Mouse (Mus musculus) MEL (cell line): ENCODE data around the gene Adamts10. TPM values are rescaled to one million over a fixed set of nuclear protein-coding genes. Genes with fewer than 3 reads are reported as not detected.

Source experiments
- DNase-seq: peaks from one replicate; pipeline ENCODE4 v3.0.0; 2011; ENCODE audit warnings: low read depth, low spot score
- H3K27ac ChIP-seq: 2 replicates; pipeline ENCODE4 v1.5.1; 2012; ENCODE audit warnings: low read depth, mild to moderate bottlenecking, control low read depth, low read length, moderate library complexity; ENCODE audit not compliant: control insufficient read depth
- H3K27me3 ChIP-seq, 2 experiments: fragments of 150-350 bp in 1 of 2; sonication (generic) in 1 of 2; 2 replicates each; pipeline ENCODE4 v1.6.1; 2012; ENCODE audit warnings: low read length in 2 of 2, mild to moderate bottlenecking in 2 of 2, improper control_type of control experiment in 1 of 2, moderate library complexity in 1 of 2; ENCODE audit not compliant: insufficient read depth in 2 of 2, control insufficient read depth in 1 of 2
- H3K36me3 ChIP-seq, 2 experiments: 2 replicates each; pipeline ENCODE4 v1.6.1; 2012 to 2014; ENCODE audit warnings: low read length in 2 of 2, improper control_type of control experiment in 1 of 2, inconsistent platforms in 1 of 2, mild to moderate bottlenecking in 1 of 2; ENCODE audit not compliant: insufficient read depth in 2 of 2, control insufficient read depth in 1 of 2
- H3K4me1 ChIP-seq, 2 experiments: fragments of 150-350 bp in 1 of 2; sonication (generic) in 1 of 2; 2 replicates each; pipeline ENCODE4 v1.6.1; 2012; ENCODE audit warnings: low read length in 2 of 2, improper control_type of control experiment in 1 of 2, mild to moderate bottlenecking in 1 of 2; ENCODE audit not compliant: insufficient read depth in 2 of 2, control insufficient read depth in 1 of 2
- H3K4me3 ChIP-seq, 2 experiments: fragments of 150-350 bp in 1 of 2; sonication (generic) in 1 of 2; 2 replicates each; pipeline ENCODE4 v1.5.1; 2012; ENCODE audit warnings: low read depth in 2 of 2, low read length in 2 of 2, mild to moderate bottlenecking in 2 of 2, moderate library complexity in 2 of 2, control low read depth in 1 of 2, improper control_type of control experiment in 1 of 2; ENCODE audit not compliant: control insufficient read depth in 1 of 2, insufficient read depth in 1 of 2
- H3K79me2 ChIP-seq: 2 replicates; pipeline ENCODE4 v1.6.1; 2012; ENCODE audit warnings: mild to moderate bottlenecking, low read length, moderate library complexity; ENCODE audit not compliant: control insufficient read depth, poor library complexity, insufficient read depth
- H3K9ac ChIP-seq: 2 replicates; pipeline ENCODE4 v1.6.1; 2012; ENCODE audit warnings: low read depth, mild to moderate bottlenecking, control low read depth, low read length, moderate library complexity; ENCODE audit not compliant: control insufficient read depth, poor library complexity, severe bottlenecking
- H3K9me3 ChIP-seq: fragments of 150-350 bp; sonication (generic); replicated peaks from 2 replicates; pipeline ENCODE4 v1.6.1; 2012; ENCODE audit warnings: mild to moderate bottlenecking, low read length, improper control_type of control experiment, moderate library complexity; ENCODE audit not compliant: insufficient read depth
- CHD1 ChIP-seq: IDR thresholded peaks from 2 replicates; pipeline ENCODE4 v1.6.1; 2012; ENCODE audit warnings: low read depth, mild to moderate bottlenecking, inconsistent platforms, low read length, improper control_type of control experiment
- CTCF ChIP-seq, 3 experiments: IDR thresholded peaks in 2 of 3; conservative IDR thresholded peaks in 1 of 3; 2 replicates each; pipeline ENCODE4 v1.5.1; 2011 to 2012; ENCODE audit warnings: low read length in 3 of 3, low read depth in 2 of 3, mild to moderate bottlenecking in 2 of 3, improper control_type of control experiment in 1 of 3, inconsistent platforms in 1 of 3, mixed read lengths in 1 of 3, moderate library complexity in 1 of 3; ENCODE audit not compliant: control insufficient read depth in 1 of 3, insufficient read depth in 1 of 3, poor library complexity in 1 of 3, severe bottlenecking in 1 of 3
- EP300 ChIP-seq, 2 experiments: IDR thresholded peaks; 2 replicates each; pipeline ENCODE4 v1.6.1; 2011; ENCODE audit warnings: improper control_type of control experiment in 2 of 2, low read length in 2 of 2, low read depth in 1 of 2, mild to moderate bottlenecking in 1 of 2
- ETS1 ChIP-seq: IDR thresholded peaks from 2 replicates; pipeline ENCODE4 v1.6.1; 2012; ENCODE audit warnings: low read depth, mild to moderate bottlenecking, inconsistent platforms, low read length, improper control_type of control experiment, moderate library complexity
- HCFC1 ChIP-seq: IDR thresholded peaks from 2 replicates; pipeline ENCODE4 v1.6.1; 2012; ENCODE audit warnings: low read depth, mild to moderate bottlenecking, inconsistent platforms, low read length, improper control_type of control experiment, moderate library complexity
- JUND ChIP-seq: IDR thresholded peaks from 2 replicates; pipeline ENCODE4 v1.6.1; 2011; ENCODE audit warnings: low read depth, mild to moderate bottlenecking, improper control_type of control experiment, low read length
- KAT2A ChIP-seq: conservative IDR thresholded peaks from 2 replicates; pipeline ENCODE4 v1.6.1; 2012; ENCODE audit warnings: low read depth, low read length, improper control_type of control experiment, inconsistent platforms
- MAFK ChIP-seq: IDR thresholded peaks from 2 replicates; pipeline ENCODE4 v1.6.1; 2011; ENCODE audit warnings: low read depth, mild to moderate bottlenecking, low read length, improper control_type of control experiment, borderline replicate concordance
- MAZ ChIP-seq: IDR thresholded peaks from 2 replicates; pipeline ENCODE4 v1.6.1; 2012; ENCODE audit warnings: low read depth, mild to moderate bottlenecking, inconsistent platforms, low read length, improper control_type of control experiment
- MXI1 ChIP-seq: IDR thresholded peaks from 2 replicates; pipeline ENCODE4 v1.6.1; 2011; ENCODE audit warnings: mild to moderate bottlenecking, low read depth, low read length, improper control_type of control experiment
- MYB ChIP-seq: IDR thresholded peaks from 2 replicates; pipeline ENCODE4 v1.6.1; 2011; ENCODE audit warnings: mild to moderate bottlenecking, low read depth, low read length, improper control_type of control experiment
- NRF1 ChIP-seq: IDR thresholded peaks from 2 replicates; pipeline ENCODE4 v1.6.1; 2014; ENCODE audit warnings: low read depth, mild to moderate bottlenecking, inconsistent platforms, low read length, improper control_type of control experiment, moderate library complexity; ENCODE audit not compliant: poor library complexity, insufficient read depth, severe bottlenecking
- POLR2A ChIP-seq, 2 experiments: IDR thresholded peaks; 2 replicates each; pipeline ENCODE4 v1.6.1; 2011 to 2012; ENCODE audit warnings: low read length in 2 of 2, mild to moderate bottlenecking in 2 of 2, control low read depth in 1 of 2, improper control_type of control experiment in 1 of 2, low read depth in 1 of 2, moderate library complexity in 1 of 2; ENCODE audit not compliant: control insufficient read depth in 1 of 2, insufficient read depth in 1 of 2, poor library complexity in 1 of 2
- POLR2AphosphoS2 ChIP-seq: IDR thresholded peaks from 2 replicates; pipeline ENCODE4 v1.6.1; 2011; ENCODE audit warnings: low read length, improper control_type of control experiment
- SIN3A ChIP-seq: IDR thresholded peaks from 2 replicates; pipeline ENCODE4 v1.6.1; 2012; ENCODE audit warnings: low read length, improper control_type of control experiment, inconsistent platforms
- SMC3 ChIP-seq: IDR thresholded peaks from 2 replicates; pipeline ENCODE4 v1.6.1; 2011; ENCODE audit warnings: low read depth, low read length, improper control_type of control experiment
- UBTF ChIP-seq: IDR thresholded peaks from 2 replicates; pipeline ENCODE4 v1.6.1; 2012; ENCODE audit warnings: low read depth, mild to moderate bottlenecking, inconsistent platforms, low read length, improper control_type of control experiment, moderate library complexity, borderline replicate concordance; ENCODE audit not compliant: insufficient read depth
- ZKSCAN1 ChIP-seq: IDR thresholded peaks from 2 replicates; pipeline ENCODE4 v1.6.1; 2012; ENCODE audit warnings: low read depth, mild to moderate bottlenecking, inconsistent platforms, low read length, improper control_type of control experiment, moderate library complexity
- ZNF384 ChIP-seq: IDR thresholded peaks from 2 replicates; pipeline ENCODE4 v1.6.1; 2012; ENCODE audit warnings: low read depth, mild to moderate bottlenecking, inconsistent platforms, low read length, improper control_type of control experiment
- polyA plus RNA-seq, 2 experiments: library from polyadenylated mRNA; stranded (reverse) in 1 of 2; unstranded in 1 of 2; fragments of >175 nt in 1 of 2; fragments of >200 nt in 1 of 2; gene quantifications; 2 replicates each; pipeline versions ENCODE4 v1.2.1 to v1.2.4; 2012; ENCODE audit warnings: low replicate concordance in 2 of 2, low read depth in 1 of 2; ENCODE audit not compliant: insufficient read length in 2 of 2, insufficient read depth in 1 of 2, missing spikeins in 1 of 2
- total RNA-seq: library from RNA; depleted of rRNA; stranded (reverse); fragments of 300-350 nt; gene quantifications from 2 replicates; pipeline ENCODE4 v1.2.3, GENCODE M21; 2012

The Adamts10 gene
- total and polyA plus RNA-seq, 3 experiments, result 11.3 to 21.0 TPM; not detected in 1

DNA sequence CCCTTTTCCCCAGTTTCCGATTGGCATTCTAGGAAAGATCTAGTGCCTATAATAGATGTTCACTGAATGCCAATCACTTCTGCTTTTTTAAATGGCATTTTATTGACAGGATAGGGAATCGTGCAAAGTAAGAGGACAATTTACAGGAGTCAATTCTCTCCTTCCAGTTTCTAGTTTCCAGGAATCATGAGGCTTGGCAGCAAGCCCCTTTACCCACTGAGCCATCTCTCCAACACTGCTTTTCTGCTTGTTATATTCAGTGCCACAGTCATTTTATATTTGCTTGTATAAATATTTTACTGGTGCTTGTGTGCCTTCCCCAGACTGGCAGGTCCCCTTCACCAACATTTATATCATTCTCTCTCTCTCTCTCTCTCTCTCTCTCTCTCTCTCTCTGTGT lies 36.8 kb upstream of the Adamts10 start:
- Histone ChIP-seq H3K79me2 (no peaks in the 10 kb centered on the region), H3K4me1 (no peaks in the 10 kb centered on the region), H3K27ac (no peak overlapping the region), H3K9ac (no peak overlapping the region), H3K36me3 (no peaks in the 10 kb centered on the region), H3K4me3 (no peak overlapping the region), H3K27me3 (peaks cover 2 to 11% of the 10 kb centered on the region in 2 experiments; a peak in 3 of 4 replicates), H3K9me3 (no peaks in the 10 kb centered on the region)
- TF ChIP-seq MAZ (no peak), NRF1 (no peak), ZNF384 (no peak), MAFK (no peak), UBTF (no peak), JUND (no peak)
- DNase-seq, result no peak

GRCm38 (mm10) chr17:33487652-33488051 lies 36.4 kb upstream of the Adamts10 start:
- H3K27ac ChIP-seq, result no peak overlapping the region
- no peak for TF ChIP-seq ETS1
- no peak for TF ChIP-seq HCFC1
- TF ChIP-seq SMC3, result no peak
- no peak for TF ChIP-seq NRF1
- no peak for TF ChIP-seq POLR2AphosphoS2
- TF ChIP-seq CHD1, result no peak
- TF ChIP-seq MYB, result no peak
- TF ChIP-seq POLR2A (IDR thresholded peaks at IDR 0.05; ENCODE audit: control insufficient read depth in 1 of 2, insufficient read depth in 1 of 2, low read depth in 1 of 2, low read length in 2 of 2, poor library complexity in 1 of 2), result no peak
- TF ChIP-seq KAT2A, result no peak
- no peak for TF ChIP-seq UBTF
- no peak for TF ChIP-seq ZKSCAN1
- TF ChIP-seq MAZ, result no peak
- TF ChIP-seq EP300 (IDR thresholded peaks at IDR 0.05; ENCODE audit: low read depth in 1 of 2, low read length in 2 of 2), result no peak
- TF ChIP-seq CTCF (IDR thresholded peaks at IDR 0.05 in 2 of 3, conservative IDR thresholded peaks at IDR 0.05 in 1 of 3; ENCODE audit: control insufficient read depth in 1 of 3, insufficient read depth in 1 of 3, low read depth in 2 of 3, low read length in 3 of 3, poor library complexity in 1 of 3, severe bottlenecking in 1 of 3), result no peak
- TF ChIP-seq SIN3A, result no peak
- TF ChIP-seq MXI1, result no peak
- TF ChIP-seq, all 39 proteins: peak for 0

More at GRCm38 (mm10) chr17:33487652-33488051, 36.4 kb upstream of the Adamts10 start:
- H3K4me1 ChIP-seq, result no peaks in the 10 kb centered on the region
- H3K79me2 ChIP-seq, result no peaks in the 10 kb centered on the region
- H3K9me3 ChIP-seq, result no peaks in the 10 kb centered on the region
- no peaks in the 10 kb centered on the region for H3K36me3 ChIP-seq
- no peak overlapping the region for H3K4me3 ChIP-seq
- no peak overlapping the region for H3K9ac ChIP-seq
- DNase-seq, result no peak
- peaks cover 2 to 11% of the 10 kb centered on the region in 2 experiments; a peak in 3 of 4 replicates for H3K27me3 ChIP-seq
